Mouse (Mus musculus) ES-E14 (cell line): ENCODE measurements around the gene Ablim1. TPM values are rescaled to one million over a fixed set of nuclear protein-coding genes. Genes with fewer than 3 reads are reported as not detected.
A peak's percentile ranks its signal among the peaks of the same experiment; 100 is the strongest.

ENCODE experiments used
- DNase-seq: peaks from one replicate; pipeline ENCODE4 v3.0.0-alpha.2; 2013; ENCODE audit warnings: low read depth, low spot score
- H3K27ac ChIP-seq: 2 replicates; pipeline ENCODE4 v1.5.1; 2012; ENCODE audit warnings: low read depth, mild to moderate bottlenecking, low read length, moderate library complexity, mixed read lengths; ENCODE audit not compliant: poor library complexity, insufficient read depth, severe bottlenecking
- H3K36me3 ChIP-seq: 2 replicates; pipeline ENCODE4 v1.6.1; 2012; ENCODE audit warnings: mild to moderate bottlenecking, low read length, moderate library complexity, mixed read lengths; ENCODE audit not compliant: control insufficient read depth, poor library complexity, insufficient read depth, severe bottlenecking
- H3K4me1 ChIP-seq, 2 experiments: fragments of 150-350 bp in 1 of 2; sonication (generic) in 1 of 2; 2 replicates each; pipeline ENCODE4 v1.6.1; 2012; ENCODE audit warnings: low read length in 2 of 2, mild to moderate bottlenecking in 1 of 2, mixed read lengths in 1 of 2; ENCODE audit not compliant: control insufficient read depth in 2 of 2, insufficient read depth in 2 of 2, poor library complexity in 1 of 2
- H3K4me3 ChIP-seq, 2 experiments: fragments of 150-350 bp in 1 of 2; sonication (generic) in 1 of 2; 2 replicates each; pipeline ENCODE4 v1.5.1; 2012; ENCODE audit warnings: low read length in 2 of 2, low read depth in 1 of 2, mild to moderate bottlenecking in 1 of 2, mixed read lengths in 1 of 2; ENCODE audit not compliant: insufficient read depth in 1 of 2, poor library complexity in 1 of 2, severe bottlenecking in 1 of 2
- H3K9ac ChIP-seq: 2 replicates; pipeline ENCODE4 v1.6.1; 2012; ENCODE audit warnings: low read depth, mild to moderate bottlenecking, low read length, mixed read lengths; ENCODE audit not compliant: poor library complexity, insufficient read depth, severe bottlenecking
- H3K9me3 ChIP-seq: fragments of 150-350 bp; sonication (generic); 2 replicates; pipeline ENCODE4 v1.6.1; 2012; ENCODE audit warnings: low read depth, mild to moderate bottlenecking, low read length; ENCODE audit not compliant: control insufficient read depth, insufficient read depth
- CHD2 ChIP-seq: IDR thresholded peaks from 2 replicates; pipeline ENCODE4 v1.6.1; 2014; ENCODE audit warnings: mild to moderate bottlenecking, low read depth, low read length, inconsistent platforms
- HCFC1 ChIP-seq: IDR thresholded peaks from 2 replicates; pipeline ENCODE4 v1.6.1; 2012; ENCODE audit warnings: low read length, inconsistent platforms, borderline replicate concordance; ENCODE audit not compliant: insufficient read depth
- MAFK ChIP-seq: IDR thresholded peaks from 2 replicates; pipeline ENCODE4 v1.6.1; 2014; ENCODE audit warnings: mild to moderate bottlenecking, low read depth, low read length, inconsistent platforms; ENCODE audit not compliant: insufficient read depth
- ZC3H11A ChIP-seq: IDR thresholded peaks from 2 replicates; pipeline ENCODE4 v1.6.1; 2012; ENCODE audit warnings: low read depth, mild to moderate bottlenecking, inconsistent platforms, low read length, borderline replicate concordance
- ZNF384 ChIP-seq: IDR thresholded peaks from 2 replicates; pipeline ENCODE4 v1.6.1; 2012; ENCODE audit warnings: low read depth, low read length, inconsistent platforms
- in situ Hi-C, 2 experiments: fragments of 600-800 bp; cut with MboI; formaldehyde crosslinking; loops; one replicate each; pipeline ENCODE4 v1.15.1; 2025; ENCODE audit warnings: low sequenced_read_pairs in 2 of 2, inconsistent platforms in 1 of 2; ENCODE audit not compliant: unreplicated experiment in 2 of 2
- total RNA-seq: library from RNA; depleted of rRNA; stranded (reverse); fragments of 300-350 nt; gene quantifications from 2 replicates; pipeline ENCODE4 v1.2.3, GENCODE M21; 2012

Ablim1 gene
- total RNA-seq, 1 experiment: 5.4 TPM

DNA sequence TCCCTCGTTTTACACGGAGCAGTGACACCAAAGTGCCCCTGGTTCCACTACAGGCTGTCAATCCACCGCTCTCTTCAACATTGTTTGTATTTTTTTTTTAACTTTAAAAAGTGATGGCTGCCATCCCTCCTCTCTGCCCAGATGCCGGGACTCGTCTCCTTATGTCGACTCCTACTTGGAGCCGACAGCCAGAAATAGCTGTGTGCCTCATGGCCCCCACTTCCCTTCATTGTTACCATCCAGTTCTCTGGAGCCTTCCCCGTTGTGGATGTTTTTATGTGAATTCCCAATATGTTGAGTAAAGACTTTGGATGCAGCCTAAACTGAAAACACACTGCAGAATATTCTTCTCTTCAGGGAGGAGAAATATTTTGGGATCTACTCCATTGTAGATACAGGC is 8.7 kb downstream of the Ablim1 start:
- Histone ChIP-seq H3K27ac (no peak overlapping the region), H3K9me3 (no peaks in the 10 kb centered on the region), H3K9ac (no peak overlapping the region), H3K4me1 (no peaks in the 10 kb centered on the region), H3K4me3 (no peak overlapping the region), H3K36me3 (no peaks in the 10 kb centered on the region)
- in situ Hi-C loops: no loop called here
- DNase-seq: no peak
- TF ChIP-seq MAFK (no peak), ZC3H11A (no peak), CHD2 (no peak), ZNF384 (no peak), HCFC1 (no peak)

DNA sequence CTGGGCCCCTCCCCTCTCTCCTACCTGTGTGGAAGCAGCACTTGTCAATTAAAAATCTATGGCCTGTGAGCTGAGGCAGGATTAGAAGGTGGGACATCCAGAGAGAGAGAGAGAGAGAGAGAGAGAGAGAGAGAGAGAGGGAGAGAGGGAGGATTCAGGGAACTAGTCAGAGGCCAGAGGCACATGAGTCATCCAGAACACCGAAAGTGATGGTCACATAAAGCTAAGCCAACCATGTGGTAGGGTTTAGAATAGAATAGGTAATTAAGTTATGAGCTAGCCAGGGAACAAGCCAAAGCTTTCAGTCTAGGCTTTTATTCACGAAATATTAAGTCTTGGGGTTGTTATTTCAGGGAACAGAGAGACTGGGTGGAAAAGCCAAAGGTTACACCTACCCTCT is 10.1 kb downstream of the Ablim1 start:
- in situ Hi-C loops: no loop called here
- no peak overlapping the region for H3K9ac ChIP-seq
- no peak for DNase-seq
- no peak overlapping the region for H3K27ac ChIP-seq
- H3K9me3 ChIP-seq: no peaks in the 10 kb centered on the region
- H3K4me1 ChIP-seq: no peaks in the 10 kb centered on the region
- no peak for TF ChIP-seq MAFK
- TF ChIP-seq ZNF384: no peak
- no peak for TF ChIP-seq HCFC1
- TF ChIP-seq ZC3H11A: no peak
- TF ChIP-seq CHD2: no peak
- no peak overlapping the region for H3K4me3 ChIP-seq
- no peaks in the 10 kb centered on the region for H3K36me3 ChIP-seq

DNA sequence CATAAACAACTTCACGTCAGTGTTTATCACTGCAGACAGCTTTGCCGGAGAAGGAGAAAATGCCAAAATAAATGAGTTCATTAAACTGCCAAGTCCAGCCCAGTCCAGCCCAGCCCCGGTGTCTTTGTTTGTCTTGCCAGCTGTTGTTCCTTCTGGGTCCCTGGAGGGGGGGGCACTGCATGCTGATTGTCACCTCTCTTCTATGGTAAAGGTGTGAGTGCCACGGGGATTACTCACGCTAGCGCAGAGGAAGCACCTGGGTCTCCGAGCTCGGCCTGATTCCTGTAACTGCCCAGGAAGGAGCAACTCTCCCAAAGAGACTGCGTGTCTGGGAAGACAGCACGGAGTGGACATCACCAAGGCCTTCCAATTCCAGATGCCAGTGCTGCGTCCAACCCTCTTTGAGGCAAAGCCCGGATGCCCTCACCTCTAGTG is 12.7 kb downstream of the Ablim1 start:
- no peak for DNase-seq
- H3K4me1 ChIP-seq: peaks cover 3 to 4% of the 10 kb centered on the region in 2 experiments; a peak in 2 of 4 replicates
- in situ Hi-C loops: no loop called here
- H3K4me3 ChIP-seq: no peak overlapping the region
- no peak overlapping the region for H3K27ac ChIP-seq
- H3K9ac ChIP-seq: no peak overlapping the region
- TF ChIP-seq ZC3H11A (no peak), HCFC1 (no peak), ZNF384 (no peak), MAFK (no peak), CHD2 (no peak)
- no peaks in the 10 kb centered on the region for H3K9me3 ChIP-seq
- H3K36me3 ChIP-seq: no peaks in the 10 kb centered on the region

DNA sequence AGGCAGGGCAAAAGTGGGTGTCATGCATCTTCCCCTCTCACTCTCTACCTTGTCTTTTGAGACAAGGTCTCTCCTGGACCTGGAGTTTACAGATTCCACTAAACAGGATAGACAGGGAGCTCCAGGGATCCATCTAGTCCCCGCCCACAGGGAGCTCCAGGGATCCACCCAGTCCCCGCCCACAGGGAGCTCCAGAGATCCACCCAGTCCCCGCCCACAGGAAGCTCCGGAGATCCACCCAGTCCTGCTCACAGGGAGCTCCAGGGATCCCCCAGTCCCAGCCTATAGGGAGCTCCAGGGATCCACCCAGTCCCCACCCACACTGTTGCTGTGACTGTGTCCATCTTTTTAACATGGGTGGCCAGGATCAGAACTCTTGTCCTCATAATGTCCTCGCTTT is 16.7 kb downstream of the Ablim1 start:
- H3K4me3 ChIP-seq: no peak overlapping the region
- peak; percentile 69 for DNase-seq
- in situ Hi-C loops: no loop called here

DNA sequence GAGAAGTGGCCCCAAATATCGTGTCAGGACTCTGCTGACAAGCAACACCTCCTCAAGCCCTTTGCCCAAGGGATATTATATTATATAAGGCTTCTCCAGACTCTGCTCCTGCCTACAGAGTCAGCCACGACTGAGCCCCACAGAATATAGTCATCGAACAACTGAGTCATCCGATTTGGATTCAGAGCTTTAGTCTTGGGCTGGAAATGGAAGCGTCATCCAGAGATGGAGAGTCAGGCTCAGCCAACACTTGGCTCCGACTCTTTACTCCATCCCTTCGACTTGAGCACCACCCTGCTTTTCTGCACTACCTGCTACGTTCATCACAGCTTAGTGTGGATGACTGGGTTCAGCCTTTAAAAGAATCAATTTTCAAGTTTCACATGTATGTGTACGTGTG is 17.3 kb downstream of the Ablim1 start:
- no peak overlapping the region for H3K27ac ChIP-seq
- H3K4me3 ChIP-seq: no peak overlapping the region
- H3K9me3 ChIP-seq: no peaks in the 10 kb centered on the region
- no peak overlapping the region for H3K9ac ChIP-seq
- no peaks in the 10 kb centered on the region for H3K36me3 ChIP-seq
- in situ Hi-C loops: no loop called here
- peaks cover 3 to 4% of the 10 kb centered on the region in 2 experiments; a peak in 2 of 4 replicates for H3K4me1 ChIP-seq
- DNase-seq: no peak
- TF ChIP-seq ZNF384 (no peak), CHD2 (no peak), MAFK (no peak), HCFC1 (no peak), ZC3H11A (no peak)

More for the DNA sequence above, 16.7 kb downstream of the Ablim1 start:
- Histone ChIP-seq H3K36me3 (no peaks in the 10 kb centered on the region), H3K4me1 (peaks cover 3 to 4% of the 10 kb centered on the region in 2 experiments; a peak in 2 of 4 replicates), H3K9me3 (no peaks in the 10 kb centered on the region), H3K9ac (no peak overlapping the region), H3K27ac (no peak overlapping the region)
- no peak for TF ChIP-seq ZC3H11A
- no peak for TF ChIP-seq MAFK
- no peak for TF ChIP-seq ZNF384
- TF ChIP-seq CHD2: no peak
- no peak for TF ChIP-seq HCFC1
